Mouse (Mus musculus) gastrocnemius, adult 18-20 months (tissue): ENCODE results near the gene Mical2. TPM values are rescaled to one million over a fixed set of nuclear protein-coding genes. Genes with fewer than 3 reads are reported as not detected.
A peak's percentile ranks its signal among the peaks of the same experiment; 100 is the strongest.

Experiments used
- DNase-seq: peaks from one replicate; pipeline ENCODE4 v3.0.0; 2021; ENCODE audit warnings: low spot score
- total RNA-seq, 2 experiments: library from RNA; stranded (reverse); gene quantifications; 2 replicates each; pipeline ENCODE4 v1.2.3; 2021

The Mical2 gene
- total RNA-seq, 2 experiments from 2014 or later, result 166 to 180 TPM

- DNase-seq, result no peak
These were observed 226.8 kb downstream of the Mical2 start for GRCm38 (mm10) chr7:112452471-112452870.

DNA sequence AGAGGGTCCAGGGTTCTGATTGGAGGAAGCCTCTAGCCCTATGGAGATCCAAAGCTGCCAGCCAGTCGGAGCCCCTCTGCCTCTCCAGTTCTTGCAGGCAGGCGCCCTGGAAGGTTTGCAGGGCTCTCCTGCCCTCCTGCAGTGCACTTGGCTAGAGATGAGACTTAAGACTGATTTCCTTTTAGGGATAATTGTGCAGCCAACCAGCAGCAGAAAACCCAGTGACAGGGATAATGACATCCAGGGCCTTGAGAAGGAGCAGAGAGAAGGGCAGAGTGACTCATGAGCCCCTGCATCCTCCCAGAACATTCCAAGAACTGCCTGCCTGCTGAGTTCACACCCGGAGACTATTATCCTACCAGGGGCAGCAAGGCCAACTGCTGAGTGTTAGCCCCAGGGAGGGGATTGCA, 228.2 kb downstream of the Mical2 start:
- no peak for DNase-seq

DNA sequence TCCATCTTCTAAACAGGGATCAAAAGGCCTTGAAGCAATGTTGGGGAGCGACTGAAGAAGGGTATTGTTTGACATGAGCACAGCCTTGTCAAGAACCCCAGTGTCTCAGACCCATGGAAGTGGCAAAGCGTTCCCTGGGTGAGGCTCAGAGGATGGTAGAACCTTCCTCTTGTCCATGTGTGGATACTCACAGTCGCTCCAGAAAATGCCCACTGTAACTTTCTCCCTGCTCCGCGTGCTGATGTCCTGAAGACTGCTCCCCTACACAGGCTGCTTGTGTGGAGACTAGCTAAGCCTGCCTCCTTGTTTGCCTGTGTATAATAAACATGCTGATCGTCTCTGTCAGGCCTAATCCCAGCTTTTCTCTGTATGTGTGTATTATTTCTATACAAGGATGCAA, 228.7 kb downstream of the Mical2 start:
- no peak for DNase-seq

GRCm38 (mm10) chr7:112454951-112455350, 229.3 kb downstream of the Mical2 start:
- DNase-seq, result no peak

- DNase-seq, result no peak
These were observed 230.0 kb downstream of the Mical2 start for GRCm38 (mm10) chr7:112455566-112456110.

GRCm38 (mm10) chr7:112457373-112457772, 231.7 kb downstream of the Mical2 start:
- DNase-seq, result no peak

GRCm38 (mm10) chr7:112457920-112458319, 232.3 kb downstream of the Mical2 start:
- no peak for DNase-seq

DNA sequence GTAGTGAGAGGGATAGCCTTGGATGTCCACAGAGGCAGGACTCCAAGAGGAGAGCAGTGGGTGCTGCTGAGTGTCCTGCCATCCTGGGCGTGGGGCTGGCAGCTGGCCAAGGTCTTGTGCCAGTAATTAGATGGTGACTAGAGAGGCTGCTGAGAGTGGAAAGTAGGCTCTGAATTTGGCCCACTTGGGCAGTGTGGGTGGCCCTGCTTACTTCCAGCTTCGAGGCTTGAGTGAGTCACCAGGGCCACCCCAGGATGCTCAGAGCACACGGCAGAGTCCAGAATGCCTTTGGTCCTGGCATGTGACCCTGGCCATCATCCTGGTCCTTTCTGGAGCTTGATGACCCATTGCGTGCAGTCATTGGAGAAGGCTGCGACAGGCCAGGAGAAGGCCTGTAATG, 232.8 kb downstream of the Mical2 start:
- DNase-seq, result peak; percentile 18

Other genes with a start within 250 kb of the Mical2 start
- 100 to 1,000 TPM; 225 to 256 TPM for gene Usp47, start 202.4 kb upstream of the Mical2 start, total RNA-seq
- 10 to 100 TPM in 1 of 2 experiments, 1 to 10 TPM in 1; 6.9 to 27.8 TPM for gene Dkk3, start 66.8 kb upstream of the Mical2 start, total RNA-seq
- gene Parva, start 201.6 kb downstream of the Mical2 start, total RNA-seq, result 10 to 100 TPM; 10.1 to 13.3 TPM